Mouse (Mus musculus) embryonic stem cell, embryonic (primary cell): ENCODE data around the gene Gja4.

Source experiments
- CTCF ChIA-PET, 4 experiments: fragments of 300-600 bp in 2 of 4; fragments of 350-600 bp in 2 of 4; sonication (Branson Sonifier 250); formaldehyde crosslinking; loops; one replicate each; lab custom pipeline; 2022; ENCODE audit warnings: inconsistent platforms in 2 of 4; lab: Charles Lee
- POLR2A ChIA-PET, 4 experiments: fragments of 300-600 bp in 2 of 4; fragments of 350-600 bp in 2 of 4; sonication (Branson Sonifier 250); formaldehyde crosslinking; loops; one replicate each; lab custom pipeline; 2022; ENCODE audit warnings: antibody characterized with exemption in 4 of 4, inconsistent platforms in 1 of 4; lab: Charles Lee

The Gja4 gene

DNA sequence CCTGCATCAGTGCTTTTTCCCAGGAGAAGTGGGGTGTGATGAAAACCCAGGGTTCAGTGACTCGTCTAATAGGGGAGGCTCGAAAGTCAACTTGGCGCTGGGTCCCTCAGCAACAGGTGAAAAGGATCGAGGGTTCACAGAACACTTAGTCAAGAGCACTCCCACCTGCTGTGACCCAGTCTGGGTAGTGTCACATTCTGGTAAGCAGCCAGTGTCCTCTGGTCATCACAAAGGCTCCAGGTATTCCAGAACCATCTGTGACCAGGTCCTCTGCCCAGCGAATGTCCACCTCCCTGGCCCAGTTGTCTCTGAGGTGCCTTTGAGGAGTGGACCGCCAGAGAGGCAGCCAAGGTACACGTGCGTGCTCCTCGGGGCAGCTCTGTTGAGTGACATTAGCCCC lies 2.3 kb downstream of the Gja4 start:
- POLR2A ChIA-PET, result no interaction called here
- CTCF ChIA-PET, result interaction anchor here in 2 of 4 experiments (0.6 to 1.2 kb wide), 3 partner anchors 61 to 224 kb away, joined by 3 to 5 read pairs (median 4); no protein-coding TSS in a partner anchor

GRCm38 (mm10) chr4:127306915-127307314 lies 6.9 kb downstream of the Gja4 start:
- CTCF ChIA-PET, result no interaction called here
- POLR2A ChIA-PET, result no interaction called here

DNA sequence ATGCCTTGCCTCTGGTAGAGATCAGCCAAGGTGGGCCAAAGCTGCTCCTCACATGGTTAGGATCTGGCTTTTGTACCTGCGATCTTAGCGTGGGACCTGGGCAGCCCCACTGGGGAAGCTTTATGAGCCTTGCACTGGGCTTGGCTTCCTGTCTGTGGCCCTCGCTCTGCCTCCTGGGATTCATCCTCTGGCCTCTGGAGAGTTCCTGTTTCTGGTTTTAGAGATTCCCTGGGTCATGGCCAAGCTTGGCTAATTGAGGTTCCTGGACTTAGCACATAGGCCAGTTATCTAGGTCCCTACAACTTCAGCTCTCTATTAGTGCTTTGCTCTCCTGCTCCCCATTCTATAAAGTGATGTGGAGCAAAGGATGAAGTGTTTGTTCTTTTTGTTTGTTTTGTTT lies 10.0 kb downstream of the Gja4 start:
- POLR2A ChIA-PET, result interaction anchor here in 3 of 4 experiments (0.5 to 1.4 kb wide), 4 partner anchors 24 to 967 kb away, joined by 3 to 5 read pairs (median 3); no protein-coding TSS in a partner anchor
- CTCF ChIA-PET, result interaction anchor here in 1 of 4 experiments (1.6 kb wide), 1 partner anchor 10 kb away, joined by 5 read pairs; the partner anchor contains the start of gene Gja4

DNA sequence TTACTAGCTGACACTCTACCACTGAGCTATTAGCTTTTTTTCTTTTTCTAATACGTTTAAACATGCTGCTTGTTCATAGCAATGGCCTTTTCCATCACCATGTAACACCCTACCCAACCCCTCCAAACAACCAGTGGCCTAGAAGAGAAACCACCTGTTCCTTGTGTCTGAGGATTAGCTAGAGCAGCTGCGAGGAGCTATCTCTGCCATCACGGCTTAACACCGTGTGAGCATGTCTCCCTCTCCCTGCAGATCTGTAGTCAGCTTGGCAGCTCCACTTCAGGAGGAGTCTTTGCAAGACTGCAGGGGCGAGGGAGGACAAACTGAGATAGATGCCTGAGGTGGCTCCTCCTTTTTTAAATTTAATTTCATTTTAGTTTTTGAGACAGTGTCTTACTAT lies 13.3 kb downstream of the Gja4 start:
- ChIA-PET CTCF (interaction anchor here in 1 of 4 experiments (1.1 kb wide), 1 partner anchor 41 kb away, joined by 3 read pairs; no protein-coding TSS in a partner anchor), POLR2A (interaction anchor here in 2 of 4 experiments (1.0 to 1.4 kb wide), 2 partner anchors 13 to 15 kb away, joined by 3 to 4 read pairs; no protein-coding TSS in a partner anchor)

- POLR2A ChIA-PET, result interaction anchor here in 3 of 4 experiments (0.6 to 1.3 kb wide), 4 partner anchors 14 to 265 kb away, joined by 3 to 4 read pairs (median 3); no protein-coding TSS in a partner anchor
- CTCF ChIA-PET, result no interaction called here
Measured at GRCm38 (mm10) chr4:127292631-127293030, 21.2 kb downstream of the Gja4 start.

- CTCF ChIA-PET, result no interaction called here
- POLR2A ChIA-PET, result no interaction called here
Measured at GRCm38 (mm10) chr4:127289039-127289548, 24.7 kb downstream of the Gja4 start.

GRCm38 (mm10) chr4:127286907-127287306 lies 26.9 kb downstream of the Gja4 start:
- ChIA-PET POLR2A (interaction anchor here in 2 of 4 experiments (1.3 to 1.5 kb wide), 3 partner anchors 10 to 13 kb away, joined by 3 to 4 read pairs (median 4); no protein-coding TSS in a partner anchor), CTCF (interaction anchor here in 1 of 4 experiments (0.6 kb wide), 1 partner anchor 86 kb away, joined by 3 read pairs; no protein-coding TSS in a partner anchor)

- ChIA-PET POLR2A (interaction anchor here in 2 of 4 experiments (0.7 to 1.4 kb wide), 5 partner anchors 35 to 85 kb away, joined by 3 to 6 read pairs (median 4); partner anchors contain the start of genes Gja4 (in 1 of the 2) and Smim12 (in 1 of the 2)), CTCF (interaction anchor here in 3 of 4 experiments (0.6 to 1.4 kb wide), 3 partner anchors 17 to 1509 kb away, joined by 3 to 6 read pairs (median 4); no protein-coding TSS in a partner anchor)
Measured at GRCm38 (mm10) chr4:127279241-127279640, 34.6 kb downstream of the Gja4 start.

GRCm38 (mm10) chr4:127278451-127279001 lies 35.3 kb downstream of the Gja4 start:
- POLR2A ChIA-PET, result interaction anchor here in 3 of 4 experiments (0.6 to 1.3 kb wide), 5 partner anchors 14 to 86 kb away, joined by 3 to 6 read pairs (median 4); partner anchors contain the start of gene Gja4 (in 1 of the 3)

GRCm38 (mm10) chr4:127264183-127264554 lies 49.7 kb downstream of the Gja4 start:
- ChIA-PET CTCF (interaction anchor here (0.5 to 2.0 kb wide), 8 partner anchors 10 to 112 kb away, joined by 3 to 7 read pairs (median 4); no protein-coding TSS in a partner anchor), POLR2A (interaction anchor here in 3 of 4 experiments (0.5 to 2.4 kb wide), 10 partner anchors 11 to 224 kb away, joined by 3 to 9 read pairs (median 4); partner anchors contain the start of gene Gja4 (in 2 of the 3))

More at GRCm38 (mm10) chr4:127278451-127279001, 35.3 kb downstream of the Gja4 start:
- CTCF ChIA-PET, result interaction anchor here in 3 of 4 experiments (0.6 to 2.0 kb wide), 6 partner anchors 16 to 44 kb away, joined by 3 to 4 read pairs (median 4); partner anchors contain the start of gene Gja4 (in 2 of the 3)

- ChIA-PET POLR2A (interaction anchor here in 3 of 4 experiments (0.5 to 2.4 kb wide), 14 partner anchors 11 to 224 kb away, joined by 3 to 9 read pairs (median 4); partner anchors contain the start of gene Gja4 (in 2 of the 3)), CTCF (interaction anchor here (0.5 to 2.0 kb wide), 7 partner anchors 10 to 113 kb away, joined by 3 to 7 read pairs (median 4); no protein-coding TSS in a partner anchor)
Measured at GRCm38 (mm10) chr4:127263438-127264182, 50.2 kb downstream of the Gja4 start.

DNA sequence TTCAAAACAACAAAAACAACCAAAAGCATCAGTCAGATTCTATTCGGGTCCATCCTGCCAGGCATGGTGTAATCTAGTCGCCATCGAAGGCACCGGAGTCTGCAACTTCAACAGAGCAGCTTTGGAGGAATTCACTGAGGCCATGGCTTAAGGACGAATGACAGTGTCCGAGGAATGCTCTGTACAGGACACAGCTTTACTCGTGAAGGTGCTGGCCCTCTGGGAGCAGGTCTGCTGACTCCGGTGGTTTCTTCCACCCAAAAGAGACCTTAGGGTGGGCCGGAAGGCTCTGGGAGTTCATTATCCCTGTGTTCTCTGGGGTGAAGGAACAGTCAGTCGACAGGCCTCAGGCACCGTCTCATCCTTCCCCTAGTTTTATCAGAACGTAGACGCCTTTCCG lies 52.2 kb downstream of the Gja4 start:
- POLR2A ChIA-PET, result interaction anchor here in 2 of 4 experiments (0.6 to 1.4 kb wide), 4 partner anchors 9 to 100 kb away, joined by 3 to 4 read pairs (median 4); partner anchors contain the start of gene Smim12 (in 1 of the 2)
- CTCF ChIA-PET, result interaction anchor here in 2 of 4 experiments (0.8 to 1.9 kb wide), 3 partner anchors 12 to 18 kb away, joined by 3 to 9 read pairs (median 4); no protein-coding TSS in a partner anchor
